Mouse (Mus musculus): Measurements from ENCODE around the gene Psmc3.

GRCm38 (mm10) chr2:91023956-91024355 lies 29.9 kb upstream of the Psmc3 start:
- TF ChIP-seq CTCF (IDR thresholded peaks at IDR 0.05; ENCODE audit: extremely low read depth, insufficient read length, insufficient replicate concordance, low read depth, low read length) = no peak
- TF ChIP-seq POLR2A (IDR thresholded peaks at IDR 0.05; ENCODE audit: low read depth, low read length) = no peak
